Mouse (Mus musculus) T-helper 17 cell (primary cell): ENCODE measurements around the gene Hist1h3a.

Source experiments
- in situ Hi-C, 2 experiments: fragments of 300-600 bp; cut with MboI, MseI; formaldehyde crosslinking; loops; 1 replicate in 1 of 2; 2 replicates in 1 of 2; pipeline ENCODE4 v1.15.1; 2025; ENCODE audit warnings: high pct_unique_total_duplicates in 2 of 2

Gene Hist1h3a

GRCm38 (mm10) chr13:23746201-23747080, 15.7 kb downstream of the Hist1h3a start, which contains the start of gene Hist1h2bb:
TSS of gene Hist1h2bb (plus strand) at chr13:23746734.
- in situ Hi-C loops: loop anchor here (5.0 kb wide), 1 partner anchor 1709 kb away; the partner anchor contains the start of genes Hist1h2ah (in 2 of the 2) and Hist1h2bk (in 2 of the 2)

DNA sequence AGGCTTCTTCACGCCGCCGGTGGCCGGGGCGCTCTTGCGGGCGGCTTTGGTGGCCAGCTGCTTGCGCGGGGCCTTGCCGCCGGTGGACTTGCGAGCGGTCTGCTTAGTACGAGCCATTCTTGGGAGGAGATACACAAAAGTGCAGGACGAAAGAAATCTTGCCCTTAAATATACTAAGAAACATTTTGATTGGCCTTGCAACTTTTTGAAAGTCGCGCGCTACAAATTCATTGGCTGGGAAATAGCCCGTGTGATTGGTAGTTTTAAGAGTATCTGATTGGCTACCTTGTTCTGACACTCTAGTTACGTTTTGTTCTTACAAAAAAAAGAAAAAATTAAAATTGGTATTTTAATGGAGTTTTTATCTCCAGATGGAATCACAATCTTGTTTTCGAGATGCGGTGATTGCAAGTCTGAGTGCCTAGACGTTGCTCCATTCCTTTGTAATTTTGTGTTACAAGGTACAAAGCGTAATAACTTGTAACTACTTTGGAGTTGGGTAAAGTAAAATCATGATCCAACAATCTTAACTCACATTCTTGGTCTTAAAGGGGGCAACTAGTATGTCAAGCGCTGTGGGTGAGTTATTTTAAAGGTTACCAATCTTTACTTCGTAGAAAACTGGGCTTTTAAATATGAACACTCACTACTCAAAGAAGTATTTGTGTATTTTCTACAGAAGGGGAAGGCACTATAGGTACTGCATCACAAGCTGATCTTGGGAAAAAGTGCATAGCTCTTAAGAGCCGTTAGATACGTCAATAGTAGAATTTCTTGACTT, 16.6 kb downstream of the Hist1h3a start, which contains the start of gene Hist1h3c:
Gene Hist1h3c (minus strand): TSS at position 222 of the 781 bp plus-strand sequence.
- in situ Hi-C loops: loop anchor here (5.0 kb wide), 1 partner anchor 1708 kb away; the partner anchor contains the start of genes Hist1h2ah (in 2 of the 2) and Hist1h2bk (in 2 of the 2)

DNA sequence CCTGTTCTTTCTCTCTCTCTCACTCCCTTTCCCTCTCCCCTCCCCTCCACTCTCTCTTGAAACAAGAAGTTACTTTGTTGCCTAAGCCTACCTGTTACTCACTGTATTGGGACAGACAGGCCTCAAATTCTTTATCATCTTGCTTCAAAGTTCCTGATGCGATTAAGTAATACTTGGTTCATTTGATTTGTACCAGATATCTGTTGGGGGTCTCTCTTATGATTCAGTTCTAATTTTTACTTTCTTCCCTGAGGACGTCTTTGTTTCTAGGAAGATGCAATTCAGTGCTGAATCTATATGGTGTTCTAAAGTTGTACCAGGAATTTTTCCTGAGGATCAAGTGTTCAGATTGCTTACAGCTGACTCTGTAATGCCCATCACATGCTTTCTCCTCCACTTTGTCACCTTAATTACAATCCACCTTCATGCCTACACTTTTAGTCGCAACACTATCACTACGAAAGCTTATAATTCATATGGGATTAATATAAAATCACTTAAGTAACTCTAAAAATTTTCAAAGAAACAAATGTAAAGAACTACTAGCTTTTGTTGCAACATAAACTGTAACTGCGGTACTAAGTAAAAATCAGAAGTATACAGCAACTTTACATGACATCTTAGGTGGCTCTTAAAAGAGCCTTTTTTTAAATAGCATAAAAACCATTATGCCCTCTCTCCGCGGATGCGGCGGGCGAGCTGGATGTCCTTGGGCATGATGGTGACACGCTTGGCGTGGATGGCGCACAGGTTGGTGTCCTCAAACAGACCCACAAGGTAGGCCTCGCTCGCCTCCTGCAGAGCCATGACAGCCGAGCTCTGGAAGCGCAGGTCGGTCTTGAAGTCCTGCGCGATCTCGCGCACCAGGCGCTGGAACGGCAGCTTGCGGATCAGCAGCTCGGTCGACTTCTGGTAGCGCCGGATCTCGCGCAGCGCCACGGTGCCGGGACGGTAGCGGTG, 17.5 kb downstream of the Hist1h3a start:
- in situ Hi-C loops: loop anchor here (5.0 kb wide), 1 partner anchor 1707 kb away; the partner anchor contains the start of genes Hist1h2ah (in 2 of the 2) and Hist1h2bk (in 2 of the 2)

DNA sequence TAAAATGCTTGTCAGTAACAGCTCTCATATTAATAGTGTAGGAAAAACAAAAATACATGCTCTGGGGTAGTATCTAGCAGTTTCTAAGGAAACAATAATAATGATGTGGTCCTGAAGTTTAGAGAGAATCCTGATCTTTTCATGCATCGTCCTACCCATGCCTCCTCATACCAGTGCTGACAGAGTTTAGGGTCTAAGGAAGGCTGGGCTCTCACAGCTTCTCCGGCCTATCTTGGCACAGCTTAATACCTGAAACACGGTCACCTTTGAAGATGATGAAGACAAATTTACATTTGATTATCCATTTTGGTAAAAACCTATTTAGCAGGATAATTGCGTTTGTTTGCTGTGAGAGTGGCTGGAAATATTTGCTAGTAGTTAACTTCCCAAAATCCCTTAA, 18.2 kb downstream of the Hist1h3a start:
- in situ Hi-C loops: no loop called here

GRCm38 (mm10) chr13:23743215-23743614, 19.0 kb downstream of the Hist1h3a start:
- in situ Hi-C loops: no loop called here

GRCm38 (mm10) chr13:23742007-23742406, 20.2 kb downstream of the Hist1h3a start:
- in situ Hi-C loops: no loop called here

DNA sequence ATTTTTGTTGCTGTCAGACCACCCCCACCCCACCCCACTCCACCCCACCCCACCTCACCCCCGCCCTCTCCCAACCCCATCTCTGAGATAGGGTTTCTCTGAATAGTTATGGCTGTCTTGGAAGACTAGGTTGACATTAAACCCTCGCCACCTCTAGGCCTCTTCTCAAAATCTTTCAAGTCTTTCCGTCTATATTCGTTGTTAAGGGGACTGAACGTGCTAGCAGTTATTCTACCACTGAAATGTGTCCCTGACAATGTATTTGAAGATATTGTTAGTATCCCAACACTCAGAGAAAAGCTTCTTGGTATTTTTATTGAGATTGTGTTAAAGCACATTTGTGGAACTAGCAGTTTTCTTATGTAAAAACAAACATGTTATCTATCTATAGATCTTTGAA, 21.3 kb downstream of the Hist1h3a start:
- in situ Hi-C loops: no loop called here

DNA sequence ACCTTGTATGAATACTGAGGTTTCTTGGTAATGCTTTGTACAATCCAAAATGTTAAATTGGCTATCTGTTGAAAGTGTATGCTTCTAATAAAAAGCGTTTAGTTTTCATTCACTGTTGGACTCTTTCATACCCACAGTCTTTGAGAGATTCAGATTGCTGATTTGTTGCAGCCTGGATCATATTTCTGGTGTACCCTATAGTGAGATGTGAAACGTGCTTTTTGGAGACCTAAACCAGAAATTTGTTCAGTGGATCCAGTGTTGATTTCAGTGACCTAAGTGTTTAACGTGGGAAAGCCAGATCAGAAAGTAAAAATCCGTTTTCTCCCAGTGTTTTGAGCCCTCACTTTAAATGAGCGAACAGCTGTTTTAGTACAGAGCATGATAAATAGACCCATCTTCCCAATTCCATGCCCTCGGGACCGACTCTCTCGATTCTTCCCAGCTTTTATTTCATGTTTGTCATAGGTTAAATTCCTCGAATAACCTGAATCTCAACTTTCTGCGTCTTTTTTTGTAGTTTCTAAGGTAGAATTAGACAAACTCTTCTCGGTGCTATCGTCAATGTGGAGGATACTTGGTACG, 21.8 kb downstream of the Hist1h3a start:
- in situ Hi-C loops: no loop called here

GRCm38 (mm10) chr13:23739922-23740252, 22.3 kb downstream of the Hist1h3a start:
- in situ Hi-C loops: loop anchor here in 1 of 2 experiments (5.0 kb wide), 2 partner anchors 38 to 113 kb away; no protein-coding TSS in a partner anchor

GRCm38 (mm10) chr13:23739069-23739921, 22.9 kb downstream of the Hist1h3a start:
- in situ Hi-C loops: loop anchor here in 1 of 2 experiments (5.0 kb wide), 2 partner anchors 37 to 112 kb away; no protein-coding TSS in a partner anchor

DNA sequence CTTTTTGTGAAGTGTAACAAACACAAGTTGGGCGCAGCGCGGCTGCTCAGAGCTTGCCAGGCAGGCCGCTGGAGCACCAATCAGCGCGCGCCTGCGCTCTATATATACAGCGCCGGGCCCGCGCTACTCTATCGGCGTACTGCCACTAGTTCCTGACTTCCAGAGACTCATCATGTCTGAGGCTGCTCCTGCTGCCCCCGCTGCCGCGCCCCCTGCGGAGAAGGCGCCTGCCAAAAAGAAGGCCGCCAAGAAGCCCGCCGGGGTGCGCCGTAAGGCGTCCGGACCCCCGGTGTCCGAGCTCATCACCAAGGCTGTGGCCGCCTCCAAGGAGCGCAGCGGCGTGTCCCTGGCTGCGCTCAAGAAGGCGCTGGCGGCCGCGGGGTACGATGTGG, 23.5 kb downstream of the Hist1h3a start, which contains the start of gene Hist1h1c:
Gene Hist1h1c (plus strand): TSS at position 132 of the 392 bp plus-strand sequence.
- in situ Hi-C loops: loop anchor here in 1 of 2 experiments (5.0 kb wide), 2 partner anchors 36 to 111 kb away; no protein-coding TSS in a partner anchor

GRCm38 (mm10) chr13:23738041-23738440, 24.1 kb downstream of the Hist1h3a start:
- in situ Hi-C loops: loop anchor here in 1 of 2 experiments (5.0 kb wide), 2 partner anchors 36 to 111 kb away; no protein-coding TSS in a partner anchor

DNA sequence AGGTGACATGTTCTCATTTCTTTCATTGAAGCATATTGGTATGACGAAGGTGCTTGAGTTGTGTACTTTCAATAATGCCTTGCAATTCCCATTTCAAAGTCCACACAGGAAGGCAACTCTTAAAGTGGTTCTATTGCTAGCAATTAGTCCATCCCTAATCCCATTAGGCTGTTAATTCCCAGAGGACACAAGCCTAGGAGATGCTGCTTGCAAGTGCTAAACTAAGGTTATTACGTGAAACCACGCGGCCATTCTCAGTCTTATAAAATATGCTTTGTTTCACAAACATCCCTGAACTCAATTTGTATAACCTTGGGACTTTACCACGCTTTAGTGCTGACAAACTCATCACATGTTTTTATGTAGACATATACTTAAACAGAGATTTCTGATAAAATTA, 25.1 kb downstream of the Hist1h3a start:
- in situ Hi-C loops: loop anchor here in 1 of 2 experiments (5.0 kb wide), 2 partner anchors 35 to 110 kb away; no protein-coding TSS in a partner anchor

DNA sequence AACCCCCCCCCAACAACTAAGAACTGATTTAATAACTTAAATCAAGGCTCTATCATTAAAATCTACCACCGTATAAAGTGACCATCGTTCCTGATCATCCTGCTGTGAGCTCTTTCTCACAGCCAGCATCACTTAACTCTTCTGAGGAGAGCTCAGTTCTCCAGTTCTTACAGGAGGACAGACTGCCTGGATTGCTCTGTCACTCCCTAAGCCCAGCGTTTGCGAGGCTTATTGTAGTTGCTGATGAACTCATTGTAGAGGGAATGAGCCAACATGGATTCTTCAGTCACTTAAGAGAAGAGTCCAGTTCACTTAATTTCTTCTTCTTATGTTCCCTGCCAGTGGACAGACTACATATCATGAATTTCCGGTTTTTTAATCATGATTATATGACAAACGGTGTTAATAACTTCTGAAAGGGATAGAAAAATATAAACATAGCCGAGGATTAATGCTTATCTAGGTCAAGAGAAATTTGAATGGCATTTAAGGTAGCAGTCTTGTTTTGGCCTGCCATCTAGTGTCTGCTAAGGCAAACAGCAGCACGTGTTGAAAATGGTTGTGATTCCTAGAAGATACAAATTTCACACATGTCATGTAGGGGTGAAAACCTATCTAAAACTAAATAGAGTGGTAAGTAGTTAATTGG, 29.9 kb downstream of the Hist1h3a start:
- in situ Hi-C loops: loop anchor here in 1 of 2 experiments (5.0 kb wide), 1 partner anchor 40 kb away; no protein-coding TSS in a partner anchor

DNA sequence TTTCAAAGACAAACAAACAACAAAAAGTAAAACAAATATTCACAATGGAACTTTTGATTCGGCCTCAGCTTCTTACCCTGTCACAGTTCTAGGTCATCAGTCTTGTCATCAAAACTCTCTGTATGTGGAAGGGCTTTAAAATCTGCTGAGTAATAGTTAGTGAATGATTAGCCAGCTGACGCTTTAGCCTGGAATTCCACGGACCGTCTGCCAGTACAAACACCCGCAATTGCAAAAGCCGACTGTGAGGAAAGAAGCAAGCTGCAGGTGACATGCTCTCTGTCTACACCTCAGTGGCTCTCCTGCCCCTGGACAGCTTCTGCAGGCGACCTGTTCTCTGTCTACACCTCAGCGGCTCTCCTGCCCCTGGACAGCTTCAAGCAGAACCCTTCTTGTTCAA, 31.7 kb downstream of the Hist1h3a start:
- in situ Hi-C loops: loop anchor here in 1 of 2 experiments (5.0 kb wide), 1 partner anchor 38 kb away; no protein-coding TSS in a partner anchor

- in situ Hi-C loops: loop anchor here in 1 of 2 experiments (5.0 kb wide), 2 partner anchors 37 to 97 kb away; no protein-coding TSS in a partner anchor
Observed at GRCm38 (mm10) chr13:23729706-23730105, 32.5 kb downstream of the Hist1h3a start.

- in situ Hi-C loops: loop anchor here in 1 of 2 experiments (5.0 kb wide), 1 partner anchor 97 kb away; no protein-coding TSS in a partner anchor
Observed at GRCm38 (mm10) chr13:23729192-23729525, 33.0 kb downstream of the Hist1h3a start.
